Mouse (Mus musculus): ENCODE results near the gene Macrod1.

DNA sequence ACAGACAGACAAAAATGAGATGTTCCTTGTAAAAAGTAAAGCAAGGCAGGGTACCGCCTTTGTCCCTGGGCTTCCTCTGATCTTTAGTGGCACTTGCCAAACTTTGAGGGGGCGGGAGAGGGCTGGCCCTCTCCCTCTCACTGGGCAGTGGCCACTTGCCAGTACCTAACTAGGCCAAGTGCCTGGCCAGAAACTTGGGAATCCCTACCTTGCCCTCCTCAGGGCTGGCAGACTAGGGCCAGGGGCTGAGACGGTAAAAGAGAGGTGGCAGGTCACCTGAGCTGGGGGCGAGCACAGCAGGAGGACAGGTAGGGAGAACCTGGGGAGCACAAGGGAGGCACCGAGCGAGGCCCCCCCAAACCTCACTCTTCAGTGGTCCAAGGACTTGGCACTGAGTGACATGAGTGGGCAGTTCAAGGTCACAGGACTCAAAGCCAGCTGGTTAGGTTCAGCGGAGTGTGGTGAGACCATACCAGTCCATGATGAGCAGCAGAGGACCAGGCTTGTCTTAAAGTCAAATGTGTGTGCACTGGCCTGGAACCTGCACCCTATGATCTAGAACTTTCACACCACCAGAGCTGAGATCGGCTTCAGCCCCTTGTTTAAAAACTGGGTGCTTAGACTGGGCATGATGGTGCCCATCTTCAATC is 124.3 kb downstream of the Macrod1 start:
- TF ChIP-seq CTCF (IDR thresholded peaks at IDR 0.05; ENCODE audit: low read depth, low read length) (no peak), POLR2AphosphoS5 (IDR thresholded peaks at IDR 0.05; ENCODE audit: insufficient replicate concordance, low read depth, low read length) (no peak), GATA1 (IDR thresholded peaks at IDR 0.05; ENCODE audit: borderline replicate concordance, low read length) (no peak), TAL1 (conservative IDR thresholded peaks at IDR 0.05; ENCODE audit: low read depth, low read length) (no peak)
